Mouse (Mus musculus) MEL (cell line): ENCODE data around the gene Prdm16. TPM values are rescaled to one million over a fixed set of nuclear protein-coding genes. Genes with fewer than 3 reads are reported as not detected.

Experiments used
- DNase-seq: peaks from one replicate; pipeline ENCODE4 v3.0.0; 2011; ENCODE audit warnings: low read depth, low spot score
- H3K27ac ChIP-seq: 2 replicates; pipeline ENCODE4 v1.5.1; 2012; ENCODE audit warnings: low read depth, mild to moderate bottlenecking, control low read depth, low read length, moderate library complexity; ENCODE audit not compliant: control insufficient read depth
- H3K27me3 ChIP-seq, 2 experiments: fragments of 150-350 bp in 1 of 2; sonication (generic) in 1 of 2; 2 replicates each; pipeline ENCODE4 v1.6.1; 2012; ENCODE audit warnings: low read length in 2 of 2, mild to moderate bottlenecking in 2 of 2, improper control_type of control experiment in 1 of 2, moderate library complexity in 1 of 2; ENCODE audit not compliant: insufficient read depth in 2 of 2, control insufficient read depth in 1 of 2
- H3K36me3 ChIP-seq, 2 experiments: 2 replicates each; pipeline ENCODE4 v1.6.1; 2012 to 2014; ENCODE audit warnings: low read length in 2 of 2, improper control_type of control experiment in 1 of 2, inconsistent platforms in 1 of 2, mild to moderate bottlenecking in 1 of 2; ENCODE audit not compliant: insufficient read depth in 2 of 2, control insufficient read depth in 1 of 2
- H3K4me1 ChIP-seq, 2 experiments: fragments of 150-350 bp in 1 of 2; sonication (generic) in 1 of 2; 2 replicates each; pipeline ENCODE4 v1.6.1; 2012; ENCODE audit warnings: low read length in 2 of 2, improper control_type of control experiment in 1 of 2, mild to moderate bottlenecking in 1 of 2; ENCODE audit not compliant: insufficient read depth in 2 of 2, control insufficient read depth in 1 of 2
- H3K4me3 ChIP-seq, 2 experiments: fragments of 150-350 bp in 1 of 2; sonication (generic) in 1 of 2; 2 replicates each; pipeline ENCODE4 v1.5.1; 2012; ENCODE audit warnings: low read depth in 2 of 2, low read length in 2 of 2, mild to moderate bottlenecking in 2 of 2, moderate library complexity in 2 of 2, control low read depth in 1 of 2, improper control_type of control experiment in 1 of 2; ENCODE audit not compliant: control insufficient read depth in 1 of 2, insufficient read depth in 1 of 2
- H3K79me2 ChIP-seq: 2 replicates; pipeline ENCODE4 v1.6.1; 2012; ENCODE audit warnings: mild to moderate bottlenecking, low read length, moderate library complexity; ENCODE audit not compliant: control insufficient read depth, poor library complexity, insufficient read depth
- H3K9ac ChIP-seq: 2 replicates; pipeline ENCODE4 v1.6.1; 2012; ENCODE audit warnings: low read depth, mild to moderate bottlenecking, control low read depth, low read length, moderate library complexity; ENCODE audit not compliant: control insufficient read depth, poor library complexity, severe bottlenecking
- H3K9me3 ChIP-seq: fragments of 150-350 bp; sonication (generic); replicated peaks from 2 replicates; pipeline ENCODE4 v1.6.1; 2012; ENCODE audit warnings: mild to moderate bottlenecking, low read length, improper control_type of control experiment, moderate library complexity; ENCODE audit not compliant: insufficient read depth
- CHD1 ChIP-seq: IDR thresholded peaks from 2 replicates; pipeline ENCODE4 v1.6.1; 2012; ENCODE audit warnings: low read depth, mild to moderate bottlenecking, inconsistent platforms, low read length, improper control_type of control experiment
- CHD2 ChIP-seq: IDR thresholded peaks from 2 replicates; pipeline ENCODE4 v1.6.1; 2011; ENCODE audit warnings: low read length, improper control_type of control experiment
- CTCF ChIP-seq, 3 experiments: IDR thresholded peaks in 2 of 3; conservative IDR thresholded peaks in 1 of 3; 2 replicates each; pipeline ENCODE4 v1.5.1; 2011 to 2012; ENCODE audit warnings: low read length in 3 of 3, low read depth in 2 of 3, mild to moderate bottlenecking in 2 of 3, improper control_type of control experiment in 1 of 3, inconsistent platforms in 1 of 3, mixed read lengths in 1 of 3, moderate library complexity in 1 of 3; ENCODE audit not compliant: control insufficient read depth in 1 of 3, insufficient read depth in 1 of 3, poor library complexity in 1 of 3, severe bottlenecking in 1 of 3
- E2F4 ChIP-seq: IDR thresholded peaks from 2 replicates; pipeline ENCODE4 v1.6.1; 2011; ENCODE audit warnings: low read depth, low read length, improper control_type of control experiment, borderline replicate concordance
- GATA1 ChIP-seq: IDR thresholded peaks from 2 replicates; pipeline ENCODE4 v1.6.1; 2011; ENCODE audit warnings: low read depth, low read length, improper control_type of control experiment
- HCFC1 ChIP-seq: IDR thresholded peaks from 2 replicates; pipeline ENCODE4 v1.6.1; 2012; ENCODE audit warnings: low read depth, mild to moderate bottlenecking, inconsistent platforms, low read length, improper control_type of control experiment, moderate library complexity
- JUND ChIP-seq: IDR thresholded peaks from 2 replicates; pipeline ENCODE4 v1.6.1; 2011; ENCODE audit warnings: low read depth, mild to moderate bottlenecking, improper control_type of control experiment, low read length
- MAX ChIP-seq: IDR thresholded peaks from 2 replicates; pipeline ENCODE4 v1.6.1; 2011; ENCODE audit warnings: low read length, improper control_type of control experiment
- MXI1 ChIP-seq: IDR thresholded peaks from 2 replicates; pipeline ENCODE4 v1.6.1; 2011; ENCODE audit warnings: mild to moderate bottlenecking, low read depth, low read length, improper control_type of control experiment
- MYB ChIP-seq: IDR thresholded peaks from 2 replicates; pipeline ENCODE4 v1.6.1; 2011; ENCODE audit warnings: mild to moderate bottlenecking, low read depth, low read length, improper control_type of control experiment
- POLR2AphosphoS2 ChIP-seq: IDR thresholded peaks from 2 replicates; pipeline ENCODE4 v1.6.1; 2011; ENCODE audit warnings: low read length, improper control_type of control experiment
- POLR2AphosphoS5 ChIP-seq: IDR thresholded peaks from 2 replicates; pipeline ENCODE4 v1.6.1; 2012; ENCODE audit warnings: low read depth, borderline replicate concordance, mild to moderate bottlenecking, inconsistent platforms, low read length, moderate library complexity, mixed read lengths
- RCOR1 ChIP-seq: IDR thresholded peaks from 2 replicates; pipeline ENCODE4 v1.6.1; 2012; ENCODE audit warnings: low read depth, mild to moderate bottlenecking, inconsistent platforms, low read length, improper control_type of control experiment
- SMC3 ChIP-seq: IDR thresholded peaks from 2 replicates; pipeline ENCODE4 v1.6.1; 2011; ENCODE audit warnings: low read depth, low read length, improper control_type of control experiment
- TCF12 ChIP-seq: IDR thresholded peaks from 2 replicates; pipeline ENCODE4 v1.6.1; 2014; ENCODE audit warnings: low read depth, mild to moderate bottlenecking, inconsistent platforms, low read length, improper control_type of control experiment, moderate library complexity
- ZC3H11A ChIP-seq: IDR thresholded peaks from 2 replicates; pipeline ENCODE4 v1.6.1; 2012; ENCODE audit warnings: low read depth, mild to moderate bottlenecking, inconsistent platforms, low read length, improper control_type of control experiment
- ZKSCAN1 ChIP-seq: IDR thresholded peaks from 2 replicates; pipeline ENCODE4 v1.6.1; 2012; ENCODE audit warnings: low read depth, mild to moderate bottlenecking, inconsistent platforms, low read length, improper control_type of control experiment, moderate library complexity
- ZMIZ1 ChIP-seq: IDR thresholded peaks from 2 replicates; pipeline ENCODE4 v1.6.1; 2012; ENCODE audit warnings: low read depth, mild to moderate bottlenecking, inconsistent platforms, low read length, improper control_type of control experiment, moderate library complexity
- polyA plus RNA-seq, 2 experiments: library from polyadenylated mRNA; stranded (reverse) in 1 of 2; unstranded in 1 of 2; fragments of >175 nt in 1 of 2; fragments of >200 nt in 1 of 2; gene quantifications; 2 replicates each; pipeline versions ENCODE4 v1.2.1 to v1.2.4; 2012; ENCODE audit warnings: low replicate concordance in 2 of 2, low read depth in 1 of 2; ENCODE audit not compliant: insufficient read length in 2 of 2, insufficient read depth in 1 of 2, missing spikeins in 1 of 2
- total RNA-seq: library from RNA; depleted of rRNA; stranded (reverse); fragments of 300-350 nt; gene quantifications from 2 replicates; pipeline ENCODE4 v1.2.3, GENCODE M21; 2012

Gene Prdm16
- total and polyA plus RNA-seq, 3 experiments = not detected

GRCm38 (mm10) chr4:154674541-154674940 lies 37.9 kb upstream of the Prdm16 start:
- H3K79me2 ChIP-seq = no peaks in the 10 kb centered on the region
- TF ChIP-seq MXI1 = no peak
- peak in 2 of 3 experiments; percentile 4 to 26; a peak in 1 of 6 replicates for TF ChIP-seq CTCF (IDR thresholded peaks at IDR 0.05 in 2 of 3, conservative IDR thresholded peaks at IDR 0.05 in 1 of 3; ENCODE audit: control insufficient read depth in 1 of 3, insufficient read depth in 1 of 3, low read depth in 2 of 3, low read length in 3 of 3, poor library complexity in 1 of 3, severe bottlenecking in 1 of 3)
- TF ChIP-seq, all 39 proteins: peak for 1
- no peak for DNase-seq
- H3K4me1 ChIP-seq = no peaks in the 10 kb centered on the region
- H3K9me3 ChIP-seq = no peaks in the 10 kb centered on the region
- H3K36me3 ChIP-seq = no peaks in the 10 kb centered on the region
- no peak overlapping the region for H3K27ac ChIP-seq
- H3K9ac ChIP-seq = no peak overlapping the region
- no peaks in the 10 kb centered on the region for H3K27me3 ChIP-seq
- no peak overlapping the region for H3K4me3 ChIP-seq

DNA sequence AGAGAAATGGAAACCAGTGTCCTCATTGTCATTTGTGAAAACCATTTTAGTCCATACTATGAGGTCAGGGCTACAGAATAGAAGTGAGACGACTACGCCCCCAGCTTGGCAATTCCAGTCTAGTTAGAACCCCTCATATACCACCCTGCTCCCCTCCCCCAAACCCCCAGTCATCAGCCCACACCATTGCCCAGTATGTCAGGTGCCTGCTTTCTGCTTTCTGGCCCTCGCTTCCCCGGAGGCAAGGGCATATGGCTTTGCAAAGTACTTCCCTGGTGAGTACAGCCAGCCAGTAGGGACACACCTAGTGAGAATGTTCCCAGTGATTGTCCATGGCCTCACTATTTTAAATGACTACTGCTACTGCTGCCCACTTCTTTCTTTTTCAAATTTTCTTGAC lies 37.3 kb upstream of the Prdm16 start:
- Histone ChIP-seq H3K9me3 (no peaks in the 10 kb centered on the region), H3K36me3 (no peaks in the 10 kb centered on the region), H3K4me3 (no peak overlapping the region), H3K27me3 (no peaks in the 10 kb centered on the region), H3K27ac (no peak overlapping the region), H3K4me1 (no peaks in the 10 kb centered on the region), H3K79me2 (no peaks in the 10 kb centered on the region), H3K9ac (no peak overlapping the region)
- no peak for TF ChIP-seq ZMIZ1
- no peak for TF ChIP-seq SMC3
- no peak for TF ChIP-seq ZKSCAN1
- TF ChIP-seq CHD1 = no peak
- TF ChIP-seq JUND = no peak
- TF ChIP-seq E2F4 = no peak
- TF ChIP-seq GATA1 = no peak
- no peak for TF ChIP-seq HCFC1
- TF ChIP-seq TCF12 = no peak
- no peak for TF ChIP-seq POLR2AphosphoS2
- no peak for TF ChIP-seq CHD2
- no peak for TF ChIP-seq POLR2AphosphoS5
- TF ChIP-seq ZC3H11A = no peak
- TF ChIP-seq CTCF (IDR thresholded peaks at IDR 0.05 in 2 of 3, conservative IDR thresholded peaks at IDR 0.05 in 1 of 3; ENCODE audit: control insufficient read depth in 1 of 3, insufficient read depth in 1 of 3, low read depth in 2 of 3, low read length in 3 of 3, poor library complexity in 1 of 3, severe bottlenecking in 1 of 3) = no peak
- TF ChIP-seq MYB = no peak
- no peak for TF ChIP-seq MAX
- no peak for TF ChIP-seq RCOR1
- DNase-seq = no peak
